Mouse (Mus musculus) brain, embryonic 14.5 days (tissue): ENCODE data around the gene Sft2d2.

Experiments used
- CTCF ChIP-seq: fragments of 200-500 bp; IDR thresholded peaks from 2 replicates; pipeline ENCODE4 v1.5.1; 2012; ENCODE audit warnings: inconsistent platforms, mild to moderate bottlenecking, moderate library complexity, borderline replicate concordance; ENCODE audit not compliant: insufficient read depth, insufficient read length; ENCODE audit errors: extremely low read depth
- POLR2A ChIP-seq: fragments of 200-500 bp; IDR thresholded peaks from 2 replicates; pipeline ENCODE4 v1.6.1; 2012; ENCODE audit warnings: mild to moderate bottlenecking, inconsistent platforms, borderline replicate concordance; ENCODE audit not compliant: poor library complexity, insufficient read depth, insufficient read length, severe bottlenecking; ENCODE audit errors: extremely low read depth

- TF ChIP-seq POLR2A (no peak), CTCF (no peak)
Measured at GRCm38 (mm10) chr1:165230691-165231090, 36.5 kb upstream of the Sft2d2 start.
